Mouse (Mus musculus): ENCODE data around the gene Ppargc1a. TPM values are rescaled to one million over a fixed set of nuclear protein-coding genes. Genes with fewer than 3 reads are reported as not detected.

Gene Ppargc1a
- 7.2 and 7.9 TPM in 2 replicates for polyA plus RNA-seq (2015; fragmentation: Nextera tagmentation; extraction: Ambion mirVana)

DNA sequence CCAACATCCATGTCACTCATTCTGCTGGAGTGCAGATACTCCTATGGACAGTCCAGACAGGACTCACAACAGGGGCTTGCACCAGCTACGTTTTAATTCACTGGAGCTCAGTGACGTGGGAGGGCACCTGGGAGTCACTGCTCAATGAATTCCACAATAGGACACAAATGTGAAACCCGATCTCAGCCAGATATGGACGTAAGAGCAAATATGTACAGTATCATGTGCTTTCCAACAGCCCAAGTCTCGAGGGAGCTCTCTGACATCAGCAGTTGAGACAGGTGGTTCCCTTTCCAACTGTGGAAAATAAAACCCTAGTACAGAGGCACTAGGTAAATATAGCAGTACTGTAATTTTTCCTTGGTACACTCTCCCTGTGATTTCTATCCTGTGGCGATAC, at the start of gene Ppargc1a:
TSS of gene Ppargc1a (minus strand) at position 68 of the 400 bp plus-strand sequence.
- ATAC-seq (replicated peaks), result no peak
- 48% methylated on average over 6 of the region's 6 CpGs for WGBS
- H3K9ac ChIP-seq (replicated peaks), result no peak within 1 kb of the TSS
- H3K27ac ChIP-seq (replicated peaks), result no peak within 1 kb of the TSS
- H3K36me3 ChIP-seq, result no peaks in the 10 kb centered on the region
- H3K4me3 ChIP-seq, result no peak within 1 kb of the TSS
- no peaks in the 10 kb centered on the region for H3K9me3 ChIP-seq
- H3K27me3 ChIP-seq, result no peaks in the 10 kb centered on the region
- peaks cover 11% of the 10 kb centered on the region for H3K4me1 ChIP-seq
- H3K4me2 ChIP-seq (replicated peaks), result no peak within 1 kb of the TSS

- Histone ChIP-seq H3K27me3 (no peaks in the 10 kb centered on the region), H3K4me1 (no peaks in the 10 kb centered on the region), H3K4me3 (no peak overlapping the region), H3K9ac (replicated peaks) (no peak overlapping the region), H3K4me2 (replicated peaks) (no peak overlapping the region), H3K9me3 (no peaks in the 10 kb centered on the region), H3K27ac (replicated peaks) (no peak overlapping the region), H3K36me3 (no peaks in the 10 kb centered on the region)
- no peak for ATAC-seq (replicated peaks)
- 90% methylated on average over 1 of the region's 1 CpGs for WGBS
These were observed 49.4 kb upstream of the Ppargc1a start for GRCm38 (mm10) chr5:51616877-51617276.

DNA sequence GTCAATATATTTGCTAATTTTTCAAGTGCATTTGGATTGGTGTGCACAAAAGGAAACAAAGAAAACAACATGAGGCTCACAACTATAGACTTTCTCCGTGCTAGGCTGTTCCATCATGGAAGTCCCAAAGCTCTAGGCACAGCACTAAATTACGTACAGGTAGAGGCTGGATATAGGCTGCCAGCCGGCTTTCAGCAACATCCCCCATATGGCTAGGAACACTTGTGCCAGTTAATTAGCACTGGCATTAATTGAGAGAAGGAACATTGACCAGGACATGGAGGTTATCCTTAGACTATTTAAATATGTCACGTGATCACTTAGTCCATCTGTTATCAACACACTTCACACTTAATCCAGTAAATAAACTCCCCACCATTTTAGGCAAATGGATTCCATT, 44.5 kb upstream of the Ppargc1a start:
- Histone ChIP-seq H3K27me3 (no peaks in the 10 kb centered on the region), H3K27ac (replicated peaks) (no peak overlapping the region), H3K9ac (replicated peaks) (no peak overlapping the region), H3K36me3 (no peaks in the 10 kb centered on the region), H3K4me3 (no peak overlapping the region), H3K4me1 (no peaks in the 10 kb centered on the region), H3K9me3 (no peaks in the 10 kb centered on the region), H3K4me2 (replicated peaks) (no peak overlapping the region)
- peak; percentile 19; the same call in 1 of the 2 replicates for ATAC-seq (replicated peaks)
- 64% methylated on average over 4 of the region's 4 CpGs for WGBS

- Histone ChIP-seq H3K4me3 (no peak overlapping the region), H3K4me2 (replicated peaks) (no peak overlapping the region), H3K4me1 (no peaks in the 10 kb centered on the region), H3K36me3 (no peaks in the 10 kb centered on the region), H3K27me3 (no peaks in the 10 kb centered on the region), H3K9ac (replicated peaks) (no peak overlapping the region), H3K27ac (replicated peaks) (no peak overlapping the region), H3K9me3 (no peaks in the 10 kb centered on the region)
- WGBS, result 83% methylated on average over 6 of the region's 6 CpGs
- ATAC-seq (replicated peaks), result no peak
These were observed 40.4 kb upstream of the Ppargc1a start for GRCm38 (mm10) chr5:51607686-51608480.

- H3K27me3 ChIP-seq, result no peaks in the 10 kb centered on the region
- H3K4me3 ChIP-seq, result no peak overlapping the region
- WGBS, result 81% methylated on average over 6 of the region's 6 CpGs
- H3K4me1 ChIP-seq, result no peaks in the 10 kb centered on the region
- no peak for ATAC-seq (replicated peaks)
- H3K9me3 ChIP-seq, result no peaks in the 10 kb centered on the region
- H3K4me2 ChIP-seq (replicated peaks), result no peak overlapping the region
- H3K36me3 ChIP-seq, result no peaks in the 10 kb centered on the region
- H3K27ac ChIP-seq (replicated peaks), result no peak overlapping the region
- H3K9ac ChIP-seq (replicated peaks), result no peak overlapping the region
These were observed 32.0 kb upstream of the Ppargc1a start for GRCm38 (mm10) chr5:51599549-51599948.

- no peak overlapping the region for H3K4me2 ChIP-seq (replicated peaks)
- H3K27me3 ChIP-seq, result no peaks in the 10 kb centered on the region
- ATAC-seq (replicated peaks), result no peak
- no peak overlapping the region for H3K4me3 ChIP-seq
- H3K9me3 ChIP-seq, result no peaks in the 10 kb centered on the region
- 92% methylated on average over 9 of the region's 9 CpGs for WGBS
- H3K4me1 ChIP-seq, result no peaks in the 10 kb centered on the region
- no peak overlapping the region for H3K9ac ChIP-seq (replicated peaks)
- H3K36me3 ChIP-seq, result no peaks in the 10 kb centered on the region
- H3K27ac ChIP-seq (replicated peaks), result no peak overlapping the region
These were observed 28.1 kb upstream of the Ppargc1a start for GRCm38 (mm10) chr5:51595644-51596043.

DNA sequence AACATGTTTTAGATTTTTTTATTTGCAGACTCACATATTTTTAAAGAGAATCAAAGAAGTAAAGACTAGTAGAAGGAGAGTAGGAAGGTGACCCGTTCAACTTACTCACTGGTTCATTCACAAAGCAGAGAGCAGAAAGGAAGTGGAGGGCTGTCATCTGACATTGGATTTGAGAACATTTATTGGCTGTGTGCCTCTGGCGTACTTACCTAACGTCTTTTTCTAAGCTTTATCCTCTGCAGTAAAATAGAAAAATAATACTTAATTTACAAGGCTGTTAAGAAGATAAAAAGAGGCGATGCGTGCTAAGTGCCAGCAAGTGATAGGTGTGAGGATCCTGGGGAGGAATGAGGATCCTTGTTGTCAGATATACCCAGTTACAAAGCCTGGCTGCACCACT, 24.7 kb upstream of the Ppargc1a start:
- Histone ChIP-seq H3K4me2 (replicated peaks) (no peak overlapping the region), H3K4me1 (no peaks in the 10 kb centered on the region), H3K9ac (replicated peaks) (no peak overlapping the region), H3K4me3 (no peak overlapping the region), H3K27ac (replicated peaks) (no peak overlapping the region), H3K9me3 (no peaks in the 10 kb centered on the region), H3K36me3 (no peaks in the 10 kb centered on the region), H3K27me3 (no peaks in the 10 kb centered on the region)
- ATAC-seq (replicated peaks), result no peak
- WGBS, result 59% methylated on average over 5 of the region's 5 CpGs

GRCm38 (mm10) chr5:51591537-51592154, 24.1 kb upstream of the Ppargc1a start:
- no peaks in the 10 kb centered on the region for H3K4me1 ChIP-seq
- ATAC-seq (replicated peaks), result no peak
- H3K36me3 ChIP-seq, result no peaks in the 10 kb centered on the region
- H3K9me3 ChIP-seq, result no peaks in the 10 kb centered on the region
- no peak overlapping the region for H3K4me2 ChIP-seq (replicated peaks)
- H3K27ac ChIP-seq (replicated peaks), result no peak overlapping the region
- H3K27me3 ChIP-seq, result no peaks in the 10 kb centered on the region
- H3K9ac ChIP-seq (replicated peaks), result no peak overlapping the region
- H3K4me3 ChIP-seq, result no peak overlapping the region
- WGBS, result 61% methylated on average over 11 of the region's 11 CpGs

DNA sequence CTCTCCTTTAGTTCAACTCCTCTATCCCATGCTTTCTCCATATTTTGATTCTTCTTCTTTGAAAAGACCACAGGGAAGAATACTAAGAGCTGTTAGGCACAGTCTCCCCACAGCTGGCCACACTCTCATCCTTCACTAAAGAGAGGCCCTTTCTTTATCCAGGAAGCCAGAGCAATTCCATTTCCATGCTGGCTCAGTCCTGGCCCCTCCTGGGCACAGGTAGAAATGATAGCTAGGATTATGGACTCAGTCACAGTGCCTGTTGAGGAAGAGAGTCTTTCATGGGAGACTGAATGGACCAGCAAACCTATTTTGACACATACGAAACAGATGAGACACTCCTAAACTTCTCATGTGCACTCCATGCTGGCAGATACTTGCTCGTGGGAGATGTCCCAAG, 18.7 kb upstream of the Ppargc1a start:
- no peak overlapping the region for H3K9ac ChIP-seq (replicated peaks)
- H3K4me2 ChIP-seq (replicated peaks), result no peak overlapping the region
- no peak overlapping the region for H3K4me3 ChIP-seq
- H3K4me1 ChIP-seq, result no peaks in the 10 kb centered on the region
- H3K36me3 ChIP-seq, result no peaks in the 10 kb centered on the region
- H3K27me3 ChIP-seq, result no peaks in the 10 kb centered on the region
- no peak overlapping the region for H3K27ac ChIP-seq (replicated peaks)
- ATAC-seq (replicated peaks), result no peak
- WGBS, result 92% methylated on average over 2 of the region's 2 CpGs
- H3K9me3 ChIP-seq, result no peaks in the 10 kb centered on the region

- WGBS, result 66% methylated on average over 6 of the region's 6 CpGs
These were observed 17.5 kb upstream of the Ppargc1a start for GRCm38 (mm10) chr5:51584987-51585386.

DNA sequence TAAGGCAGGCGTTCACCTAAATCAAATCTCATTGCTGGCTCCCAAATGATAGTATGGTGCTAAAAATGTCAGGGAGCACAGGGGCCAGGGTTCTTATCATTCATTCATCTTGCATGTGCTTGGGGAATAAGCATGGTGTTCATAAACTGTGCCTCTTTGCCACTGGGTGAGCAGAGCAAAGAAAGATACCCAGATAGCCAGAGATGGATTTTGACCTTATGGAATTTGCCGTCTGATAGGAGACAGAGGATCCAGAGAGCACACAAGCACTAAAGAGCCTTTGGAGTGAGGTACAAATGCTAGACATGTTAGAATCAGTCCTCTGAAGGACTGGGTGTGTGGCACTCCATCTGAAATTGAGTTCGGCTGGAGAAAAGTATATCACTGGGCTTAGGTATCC, 16.7 kb upstream of the Ppargc1a start:
- Histone ChIP-seq H3K36me3 (no peaks in the 10 kb centered on the region), H3K27ac (replicated peaks) (no peak overlapping the region), H3K27me3 (no peaks in the 10 kb centered on the region), H3K9me3 (no peaks in the 10 kb centered on the region), H3K9ac (replicated peaks) (no peak overlapping the region), H3K4me3 (no peak overlapping the region), H3K4me2 (replicated peaks) (no peak overlapping the region), H3K4me1 (no peaks in the 10 kb centered on the region)
- 93% methylated on average over 3 of the region's 3 CpGs for WGBS
- no peak for ATAC-seq (replicated peaks)

More at GRCm38 (mm10) chr5:51584987-51585386, 17.5 kb upstream of the Ppargc1a start:
- H3K27me3 ChIP-seq, result no peaks in the 10 kb centered on the region
- no peak for ATAC-seq (replicated peaks)
- no peaks in the 10 kb centered on the region for H3K9me3 ChIP-seq
- no peaks in the 10 kb centered on the region for H3K36me3 ChIP-seq
- H3K27ac ChIP-seq (replicated peaks), result no peak overlapping the region
- no peak overlapping the region for H3K9ac ChIP-seq (replicated peaks)
- no peak overlapping the region for H3K4me3 ChIP-seq
- H3K4me1 ChIP-seq, result no peaks in the 10 kb centered on the region
- H3K4me2 ChIP-seq (replicated peaks), result no peak overlapping the region

DNA sequence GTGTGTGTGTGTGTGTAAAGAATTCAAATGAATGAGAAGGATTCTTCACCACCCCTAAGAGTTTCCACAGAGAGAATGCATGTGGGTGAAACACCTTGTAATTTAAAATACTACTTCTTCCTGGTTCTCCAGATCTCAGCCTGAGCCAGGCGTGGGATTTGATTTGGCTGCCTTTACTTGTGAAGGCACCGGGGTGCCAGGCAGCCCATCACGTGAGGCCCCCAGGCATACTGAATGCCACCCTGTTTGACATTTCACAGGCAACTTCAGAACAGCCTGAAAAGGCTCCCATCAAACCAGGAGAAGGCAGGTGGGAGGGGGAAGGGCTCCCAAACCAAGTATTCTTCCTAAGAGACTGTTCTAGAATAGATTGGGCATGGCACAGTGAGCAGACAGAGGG, 16.1 kb upstream of the Ppargc1a start:
- Histone ChIP-seq H3K27ac (replicated peaks) (no peak overlapping the region), H3K4me1 (no peaks in the 10 kb centered on the region), H3K36me3 (no peaks in the 10 kb centered on the region), H3K27me3 (no peaks in the 10 kb centered on the region), H3K4me3 (no peak overlapping the region), H3K4me2 (replicated peaks) (no peak overlapping the region), H3K9ac (replicated peaks) (no peak overlapping the region), H3K9me3 (no peaks in the 10 kb centered on the region)
- 68% methylated on average over 3 of the region's 3 CpGs for WGBS
- ATAC-seq (replicated peaks), result no peak
